In genomic region chr14:13901611-13902067, GRCm38 (mm10) we compare ENCODE assay signal across 7 mouse cellular contexts. TPM values are rescaled to one million over a fixed set of nuclear protein-coding genes. Genes with fewer than 3 reads are reported as not detected.
DNase-seq lines count a peak whose midpoint lies in the region; ATAC-seq and TF ChIP-seq lines count a peak whose summit lies in the region.

No protein-coding gene starts in this region.

- no peaks in the 10 kb centered on the region for H3K36me3 ChIP-seq in forebrain, embryonic 16.5 days (ENCODE audit: control insufficient read depth, insufficient read depth)
- no peaks in the 10 kb centered on the region for H3K36me3 ChIP-seq in hindbrain, embryonic 16.5 days (ENCODE audit: control insufficient read depth, insufficient read depth, low read length)

- H3K4me2 ChIP-seq in forebrain, embryonic 16.5 days (ENCODE audit: low read length), result peak overlapping the region; percentile 99
- H3K4me2 ChIP-seq in hindbrain, embryonic 16.5 days (ENCODE audit: low read length), result peak overlapping the region; percentile 93

- ATAC-seq in Patski, result peak; percentile 85
- ATAC-seq in forebrain, embryonic 16.5 days, result peak; percentile 94
- peak; percentile 93 for ATAC-seq in hindbrain, embryonic 16.5 days

- H3K27me3 ChIP-seq in Patski, result no peaks in the 10 kb centered on the region
- no peaks in the 10 kb centered on the region for H3K27me3 ChIP-seq in forebrain, embryonic 16.5 days (replicated peaks; ENCODE audit: control insufficient read depth, insufficient read depth, low read length)
- H3K27me3 ChIP-seq in hindbrain, embryonic 16.5 days (replicated peaks; ENCODE audit: control insufficient read depth, insufficient read depth, low read length), result no peaks in the 10 kb centered on the region

- in situ Hi-C loops in Patski (cut with MboI; ENCODE audit: low pct_unique_long_range_greater_than_20kb), result loop anchor here (5.0 kb wide), 1 partner anchor 439 kb away; no protein-coding TSS in a partner anchor

- peak overlapping the region; percentile 75 for H3K9ac ChIP-seq in forebrain, embryonic 16.5 days (replicated peaks; ENCODE audit: low read depth, low read length)
- peak overlapping the region; percentile 74 for H3K9ac ChIP-seq in hindbrain, embryonic 16.5 days (ENCODE audit: low read depth, low read length)

- CTCF ChIA-PET in Patski (lab: Charles Lee), result interaction anchor here (1.3 to 2.5 kb wide), 6 partner anchors 11 to 553 kb away, joined by 4 to 9 read pairs (median 6); no protein-coding TSS in a partner anchor

- DNase-seq in Patski (ENCODE audit: low read depth, low spot score), result peak; percentile 2
- DNase-seq in cerebellum, adult 11 months, result peak; percentile 30
- DNase-seq in left cerebral cortex, adult 11 months (ENCODE audit: low spot score), result peak; percentile 61
- peak; percentile 57 for DNase-seq in lung, postnatal 25 days (ENCODE audit: low spot score)
- peak; percentile 46 for DNase-seq in retina, postnatal 7 days (ENCODE audit: low read depth, low spot score)

- H3K4me1 ChIP-seq in forebrain, embryonic 16.5 days (replicated peaks; ENCODE audit: control insufficient read depth, insufficient read depth, low read length), result peaks cover 5% of the 10 kb centered on the region; the same call in 1 of the 2 replicates
- H3K4me1 ChIP-seq in hindbrain, embryonic 16.5 days (ENCODE audit: control insufficient read depth, insufficient read depth, low read depth, low read length), result no peaks in the 10 kb centered on the region

- H3K27ac ChIP-seq in forebrain, embryonic 16.5 days (ENCODE audit: low read length), result no peak overlapping the region
- H3K27ac ChIP-seq in hindbrain, embryonic 16.5 days (ENCODE audit: low read depth, low read length), result no peak overlapping the region

- TF ChIP-seq CTCF in Patski (IDR thresholded peaks at IDR 0.05), result peak; percentile 68

- WGBS in forebrain, embryonic 16.5 days, result under 1% methylated on average over 22 of the region's 22 CpGs
- 0% methylated on average over 22 of the region's 22 CpGs for WGBS in hindbrain, embryonic 16.5 days

- POLR2A ChIA-PET in Patski (lab: Charles Lee), result no interaction called here

- no peaks in the 10 kb centered on the region for H3K9me3 ChIP-seq in forebrain, embryonic 16.5 days (ENCODE audit: control insufficient read depth, low read length)
- H3K9me3 ChIP-seq in hindbrain, embryonic 16.5 days (ENCODE audit: control insufficient read depth, low read length), result no peaks in the 10 kb centered on the region

- peak overlapping the region; percentile 61 for H3K4me3 ChIP-seq in forebrain, embryonic 16.5 days (replicated peaks; ENCODE audit: low read length)
- H3K4me3 ChIP-seq in hindbrain, embryonic 16.5 days (ENCODE audit: low read length), result peak overlapping the region; percentile 54

RNA-seq across cellular contexts. Expression of gene Gm281, which starts 12.6 kb away (rescaled TPM):
- not detected for polyA plus RNA-seq in Patski (2021)
- polyA plus RNA-seq in forebrain, embryonic 16.5 days (2015; fragmentation: Nextera tagmentation; extraction: Ambion mirVana), result 0.14 TPM in 1 of 2 replicates, not detected in the other
- 0.05 TPM in 1 of 2 replicates, not detected in the other for polyA plus RNA-seq in hindbrain, embryonic 16.5 days (2015; fragmentation: Nextera tagmentation; extraction: Ambion mirVana)

RNA-seq across cellular contexts. Expression of gene Atxn7, which starts 59.6 kb away (rescaled TPM):
- 11.3 TPM for polyA plus RNA-seq in Patski (2021)
- 4.0 and 4.9 TPM in 2 replicates for polyA plus RNA-seq in forebrain, embryonic 16.5 days (2015; fragmentation: Nextera tagmentation; extraction: Ambion mirVana)
- 3.1 and 3.3 TPM in 2 replicates for polyA plus RNA-seq in hindbrain, embryonic 16.5 days (2015; fragmentation: Nextera tagmentation; extraction: Ambion mirVana)

Comparison
In these comparisons a context has a peak if more than half of its experiments do, and no peak if none do; other contexts are left out.
1. DNase-seq: peak in every context shown above with its lines; median percentile 61 in left cerebral cortex, adult 11 months; 57 in lung, postnatal 25 days; 46 in retina, postnatal 7 days; 30 in cerebellum, adult 11 months; 2 in Patski.